Mouse (Mus musculus): ENCODE results near the gene Ttc7b. TPM values are rescaled to one million over a fixed set of nuclear protein-coding genes. Genes with fewer than 3 reads are reported as not detected.

Ttc7b gene
- total RNA-seq (2014; fragmentation: Nextera tagmentation) (28.9 and 38.8 TPM in 2 replicates), total RNA-seq (2017) (14.9 and 15.4 TPM in 2 replicates)

GRCm38 (mm10) chr12:100520794-100521186 lies at the start of gene Ttc7b:
Gene Ttc7b, minus strand, starts transcription at chr12:100520826.
- ATAC-seq (replicated peaks; ENCODE audit: poor library complexity, severe bottlenecking): peak; percentile 80

- ATAC-seq (replicated peaks; ENCODE audit: poor library complexity, severe bottlenecking): no peak
These were observed 48.2 kb upstream of the Ttc7b start for GRCm38 (mm10) chr12:100568831-100569230.

GRCm38 (mm10) chr12:100568105-100568504 lies 47.5 kb upstream of the Ttc7b start:
- ATAC-seq (replicated peaks; ENCODE audit: poor library complexity, severe bottlenecking): peak; percentile 44

- ATAC-seq (replicated peaks; ENCODE audit: poor library complexity, severe bottlenecking): no peak
These were observed 47.0 kb upstream of the Ttc7b start for GRCm38 (mm10) chr12:100567627-100568026.

- ATAC-seq (replicated peaks; ENCODE audit: poor library complexity, severe bottlenecking): no peak
These were observed 33.0 kb upstream of the Ttc7b start for GRCm38 (mm10) chr12:100553675-100554074.

- no peak for ATAC-seq (replicated peaks; ENCODE audit: poor library complexity, severe bottlenecking)
These were observed 31.3 kb upstream of the Ttc7b start for GRCm38 (mm10) chr12:100551972-100552371.

GRCm38 (mm10) chr12:100544194-100544567 lies 23.6 kb upstream of the Ttc7b start:
- no peak for ATAC-seq (replicated peaks; ENCODE audit: poor library complexity, severe bottlenecking)

- no peak for ATAC-seq (replicated peaks; ENCODE audit: poor library complexity, severe bottlenecking)
These were observed 23.0 kb upstream of the Ttc7b start for GRCm38 (mm10) chr12:100543437-100544193.

- no peak for ATAC-seq (replicated peaks; ENCODE audit: poor library complexity, severe bottlenecking)
These were observed 21.9 kb upstream of the Ttc7b start for GRCm38 (mm10) chr12:100542494-100542893.

- peak; percentile 14; the same call in 1 of the 2 replicates for ATAC-seq (replicated peaks; ENCODE audit: poor library complexity, severe bottlenecking)
These were observed 21.4 kb upstream of the Ttc7b start for GRCm38 (mm10) chr12:100542076-100542475.

GRCm38 (mm10) chr12:100539158-100539714 lies 18.6 kb upstream of the Ttc7b start:
- no peak for ATAC-seq (replicated peaks; ENCODE audit: poor library complexity, severe bottlenecking)

GRCm38 (mm10) chr12:100538445-100539157 lies 18.0 kb upstream of the Ttc7b start:
- ATAC-seq (replicated peaks; ENCODE audit: poor library complexity, severe bottlenecking): peak; percentile 44

- ATAC-seq (replicated peaks; ENCODE audit: poor library complexity, severe bottlenecking): no peak
These were observed 16.5 kb upstream of the Ttc7b start for GRCm38 (mm10) chr12:100537091-100537490.

- ATAC-seq (replicated peaks; ENCODE audit: poor library complexity, severe bottlenecking): no peak
These were observed 14.4 kb upstream of the Ttc7b start for GRCm38 (mm10) chr12:100535028-100535427.

GRCm38 (mm10) chr12:100534028-100534427 lies 13.4 kb upstream of the Ttc7b start:
- ATAC-seq (replicated peaks; ENCODE audit: poor library complexity, severe bottlenecking): no peak

- no peak for ATAC-seq (replicated peaks; ENCODE audit: poor library complexity, severe bottlenecking)
These were observed 12.6 kb upstream of the Ttc7b start for GRCm38 (mm10) chr12:100533209-100533608.

- no peak for ATAC-seq (replicated peaks; ENCODE audit: poor library complexity, severe bottlenecking)
These were observed 11.1 kb upstream of the Ttc7b start for GRCm38 (mm10) chr12:100531740-100532139.

- peak; percentile 73 for ATAC-seq (replicated peaks; ENCODE audit: poor library complexity, severe bottlenecking)
These were observed 10.2 kb upstream of the Ttc7b start for GRCm38 (mm10) chr12:100530871-100531270.

GRCm38 (mm10) chr12:100529651-100530050 lies 9.0 kb upstream of the Ttc7b start:
- ATAC-seq (replicated peaks; ENCODE audit: poor library complexity, severe bottlenecking): no peak

- ATAC-seq (replicated peaks; ENCODE audit: poor library complexity, severe bottlenecking): peak; percentile 38
These were observed 8.5 kb upstream of the Ttc7b start for GRCm38 (mm10) chr12:100529172-100529571.

- ATAC-seq (replicated peaks; ENCODE audit: poor library complexity, severe bottlenecking): peak; percentile 17; the same call in 1 of the 2 replicates
These were observed 7.6 kb upstream of the Ttc7b start for GRCm38 (mm10) chr12:100528246-100528645.
